Mouse (Mus musculus): ENCODE data around the gene Sec24c.

Sec24c gene

GRCm38 (mm10) chr14:20735052-20735451 is 60.9 kb downstream of the Sec24c start:
- DNase-seq (ENCODE audit: low spot score in 2 of 2): no peak

DNA sequence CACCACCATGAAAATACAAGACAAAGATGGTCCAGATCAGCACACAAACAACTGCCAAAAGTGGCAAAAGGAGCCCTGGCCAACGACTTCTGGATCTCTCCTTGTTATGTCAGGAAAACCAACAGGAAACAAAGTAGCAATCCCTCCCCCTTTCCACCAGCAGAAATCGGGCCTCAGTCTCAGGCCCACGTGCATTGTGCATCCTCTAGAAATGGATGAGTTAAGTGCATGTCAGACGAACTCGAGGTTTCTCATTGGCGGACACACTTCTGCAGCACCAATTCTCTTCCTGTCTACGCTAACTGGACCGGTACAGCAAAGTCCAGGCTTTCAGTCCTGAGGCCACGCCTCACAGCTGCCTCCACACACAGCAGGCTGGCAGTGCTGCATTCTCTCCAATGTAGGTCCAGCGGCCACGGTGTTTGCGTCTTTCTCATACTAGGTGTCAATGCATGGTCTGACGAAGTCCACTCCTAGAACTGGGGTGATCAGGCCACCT is 61.8 kb downstream of the Sec24c start:
- DNase-seq (ENCODE audit: low spot score in 2 of 2): no peak

GRCm38 (mm10) chr14:20737306-20737705 is 63.2 kb downstream of the Sec24c start:
- peak; percentile 51 to 62 for DNase-seq (ENCODE audit: low spot score in 2 of 2)

- DNase-seq (ENCODE audit: low spot score in 2 of 2): no peak
Observed at GRCm38 (mm10) chr14:20738511-20738910, 64.4 kb downstream of the Sec24c start.

- peak; percentile 34 to 46 for DNase-seq (ENCODE audit: low spot score in 2 of 2)
Observed at GRCm38 (mm10) chr14:20741301-20741700, 67.2 kb downstream of the Sec24c start.

DNA sequence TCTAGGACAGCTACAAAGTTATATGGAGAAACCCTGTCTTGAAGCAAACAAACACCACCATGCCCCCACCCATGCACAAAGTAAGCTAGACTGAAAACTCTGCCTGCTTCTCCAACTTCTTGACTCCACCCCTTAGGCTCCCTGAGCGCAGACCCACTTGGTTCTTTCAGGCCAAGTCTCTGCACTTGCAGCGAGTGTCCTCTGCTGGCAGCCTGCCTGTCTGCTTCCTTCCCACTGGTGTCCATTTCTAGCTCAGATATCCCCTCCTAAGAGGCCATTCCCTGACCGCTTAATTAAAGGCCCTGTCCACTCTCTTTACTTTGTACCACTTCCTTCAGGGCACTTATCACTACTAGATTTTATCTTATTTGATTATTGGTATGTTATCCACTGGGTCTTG is 69.5 kb downstream of the Sec24c start:
- no peak for DNase-seq (ENCODE audit: low spot score in 2 of 2)

Measured in urinary bladder, postnatal 36 days (tissue).